Mouse (Mus musculus) right cerebral cortex, adult 18-20 months (tissue): ENCODE data around the gene Cfap45.

Experiments
- DNase-seq: peaks from one replicate; pipeline ENCODE4 v3.0.0; 2022; ENCODE audit warnings: mixed read lengths

Gene Cfap45

GRCm38 (mm10) chr1:172567758-172568157 is 47.2 kb downstream of the Cfap45 start:
- DNase-seq, result no peak

GRCm38 (mm10) chr1:172580116-172580515 is 59.5 kb downstream of the Cfap45 start:
- no peak for DNase-seq

- DNase-seq, result no peak
Observed at GRCm38 (mm10) chr1:172582436-172582835, 61.8 kb downstream of the Cfap45 start.

- DNase-seq, result no peak
Observed at GRCm38 (mm10) chr1:172584271-172584670, 63.7 kb downstream of the Cfap45 start.

DNA sequence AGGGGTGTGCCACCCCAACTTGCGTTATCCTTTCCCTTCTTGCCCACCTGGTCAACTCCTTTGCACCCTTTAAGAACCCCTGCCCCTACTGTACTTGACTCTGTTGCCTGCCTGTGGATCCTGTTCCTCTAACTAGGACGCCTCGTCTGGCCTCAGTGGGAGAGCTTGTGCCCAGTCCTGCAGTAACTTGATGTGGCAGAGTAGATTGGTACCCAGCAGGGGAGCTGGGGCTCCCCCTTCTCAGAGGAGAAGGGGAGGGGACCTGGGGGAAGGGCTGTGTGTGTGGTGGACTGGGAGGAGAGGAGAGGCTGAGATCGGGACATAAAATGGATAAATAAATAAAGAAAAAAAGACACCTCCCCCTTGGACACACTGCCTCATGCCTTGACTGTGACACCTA is 64.4 kb downstream of the Cfap45 start:
- DNase-seq, result no peak

DNA sequence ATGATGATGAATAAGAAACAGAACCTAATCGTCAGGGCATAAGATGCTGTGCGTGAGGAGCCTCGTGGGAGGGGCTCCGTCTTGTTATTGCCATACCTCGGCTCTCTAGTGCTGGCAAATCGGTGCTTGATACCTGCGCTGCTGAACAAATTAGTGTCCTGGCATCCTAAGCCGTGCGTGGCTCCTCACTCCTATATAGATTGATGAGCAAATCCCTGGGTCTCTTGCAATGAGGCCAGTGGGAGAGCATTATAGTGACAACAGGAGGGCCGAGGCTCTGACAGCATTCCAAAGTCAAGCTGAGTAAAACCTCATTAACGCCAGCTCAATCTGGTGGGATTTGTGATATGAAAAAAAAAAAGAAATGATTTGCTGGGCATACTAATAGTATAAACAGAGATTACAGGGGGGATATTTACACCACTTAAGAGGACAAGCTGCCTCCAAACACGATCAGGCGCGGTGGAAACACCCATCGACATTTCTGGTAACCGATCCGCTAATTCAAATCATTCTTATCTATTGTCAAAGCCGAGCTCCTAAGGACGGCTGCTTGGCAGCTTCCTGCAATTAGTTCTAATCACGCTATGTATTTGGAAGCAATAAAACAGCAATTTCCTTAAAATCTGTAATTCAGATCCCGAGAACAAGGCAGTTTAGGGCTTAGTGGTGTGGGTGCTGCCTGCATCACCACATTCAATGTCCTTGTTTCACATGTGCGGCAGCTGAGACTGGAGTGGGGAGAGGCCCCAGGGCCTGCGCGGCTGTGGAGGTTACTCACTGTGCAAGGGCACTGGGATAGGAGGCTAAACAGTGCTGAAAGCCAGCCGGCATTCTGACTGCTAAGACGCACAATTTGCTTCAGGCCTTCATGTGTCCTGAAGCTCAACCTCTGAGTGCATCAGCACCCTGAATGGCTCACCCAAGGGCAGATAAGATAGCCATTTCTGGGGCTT is 65.3 kb downstream of the Cfap45 start:
- DNase-seq, result no peak

- DNase-seq, result no peak
Observed at GRCm38 (mm10) chr1:172590385-172590784, 69.8 kb downstream of the Cfap45 start, which contains the start of gene Slamf8. Slamf8 (minus strand) TSS chr1:172590568.

- no peak for DNase-seq
Observed at GRCm38 (mm10) chr1:172593321-172593720, 72.7 kb downstream of the Cfap45 start.

GRCm38 (mm10) chr1:172593956-172594355 is 73.4 kb downstream of the Cfap45 start:
- no peak for DNase-seq

DNA sequence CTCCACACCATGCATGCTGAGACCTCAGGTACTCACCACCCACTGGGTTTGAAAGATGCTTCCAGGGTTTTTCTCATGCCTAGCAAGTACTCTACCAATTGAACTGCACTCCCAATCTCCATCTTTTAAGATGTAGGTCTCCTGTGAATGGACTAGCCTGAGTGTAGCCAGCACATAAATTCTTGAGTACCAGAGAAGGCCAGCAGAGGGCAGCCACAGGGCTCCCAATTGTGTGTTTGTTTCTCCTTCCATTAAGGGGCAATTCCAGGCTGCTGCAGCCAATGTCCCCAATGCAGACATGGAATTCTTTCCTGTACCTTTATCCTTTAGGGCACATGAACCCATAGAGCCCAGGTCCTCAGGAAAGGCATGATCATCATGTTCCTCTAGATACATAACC is 73.9 kb downstream of the Cfap45 start:
- DNase-seq, result peak; percentile 20
